Mouse (Mus musculus) E14TG2a.4 (cell line): ENCODE results near the gene Anxa5.

ENCODE experiments used
- H3K27me3 ChIP-seq: 2 replicates; pipeline ENCODE4 v1.6.1; 2014; ENCODE audit warnings: low read length, control low read depth; ENCODE audit not compliant: insufficient read depth
- H3K36me3 ChIP-seq: 2 replicates; pipeline ENCODE4 v1.6.1; 2014; ENCODE audit warnings: low read length, control low read depth; ENCODE audit not compliant: insufficient read depth
- H3K4me1 ChIP-seq: replicated peaks from 2 replicates; pipeline ENCODE4 v1.6.1; 2014; ENCODE audit warnings: low read depth, low read length, control low read depth
- H3K4me3 ChIP-seq: replicated peaks from 2 replicates; pipeline ENCODE4 v1.5.1; 2014; ENCODE audit warnings: mild to moderate bottlenecking, low read length
- H3K9me3 ChIP-seq: 2 replicates; pipeline ENCODE4 v1.6.1; 2014; ENCODE audit warnings: low read length, control low read depth
- CTCF ChIP-seq: conservative IDR thresholded peaks from 2 replicates; pipeline ENCODE4 v1.5.1; 2014; ENCODE audit warnings: low read length
- NANOG ChIP-seq: IDR thresholded peaks from 2 replicates; pipeline ENCODE4 v1.6.1; 2014; ENCODE audit warnings: borderline replicate concordance, low read length, mixed read lengths
- POU5F1 ChIP-seq: IDR thresholded peaks from 2 replicates; pipeline ENCODE4 v1.6.1; 2014; ENCODE audit warnings: low read length, borderline replicate concordance

The Anxa5 gene

GRCm38 (mm10) chr3:36409456-36409855, 66.2 kb downstream of the Anxa5 start:
- no peaks in the 10 kb centered on the region for H3K4me1 ChIP-seq
- H3K36me3 ChIP-seq, result no peaks in the 10 kb centered on the region
- no peaks in the 10 kb centered on the region for H3K27me3 ChIP-seq
- peaks cover 38% of the 10 kb centered on the region for H3K9me3 ChIP-seq
- no peak for TF ChIP-seq POU5F1
- no peak for TF ChIP-seq CTCF
- TF ChIP-seq NANOG, result no peak
- no peak overlapping the region for H3K4me3 ChIP-seq

GRCm38 (mm10) chr3:36406967-36407366, 68.7 kb downstream of the Anxa5 start:
- TF ChIP-seq NANOG, result no peak
- TF ChIP-seq POU5F1, result no peak
- TF ChIP-seq CTCF, result no peak
- Histone ChIP-seq H3K36me3 (no peaks in the 10 kb centered on the region), H3K4me1 (peaks cover 6% of the 10 kb centered on the region), H3K9me3 (peaks cover 28% of the 10 kb centered on the region; the same call in 1 of the 2 replicates), H3K27me3 (no peaks in the 10 kb centered on the region), H3K4me3 (no peak overlapping the region)

DNA sequence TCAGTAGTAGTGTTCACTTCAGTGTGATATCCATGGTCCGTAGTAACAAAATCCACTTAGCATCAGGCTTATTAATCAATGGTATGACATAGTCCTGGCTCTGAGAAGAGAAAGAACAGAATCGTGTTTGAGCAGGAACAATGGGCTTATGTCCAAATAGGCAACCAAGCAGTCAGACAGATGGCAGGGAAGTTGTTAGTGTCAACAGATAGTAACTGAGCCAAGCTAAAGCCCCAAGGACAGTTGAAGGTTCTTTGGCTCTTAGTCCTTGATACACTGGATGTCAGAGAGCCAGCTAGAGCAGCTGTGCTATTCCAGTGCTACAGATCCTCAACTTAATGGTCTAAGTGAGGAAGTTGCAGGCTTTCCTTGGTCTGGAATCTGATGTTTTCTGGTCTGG, 69.4 kb downstream of the Anxa5 start:
- peaks cover 12% of the 10 kb centered on the region for H3K4me1 ChIP-seq
- H3K36me3 ChIP-seq, result no peaks in the 10 kb centered on the region
- no peak overlapping the region for H3K4me3 ChIP-seq
- H3K9me3 ChIP-seq, result peaks cover 28% of the 10 kb centered on the region; the same call in 1 of the 2 replicates
- no peaks in the 10 kb centered on the region for H3K27me3 ChIP-seq
- no peak for TF ChIP-seq CTCF
- TF ChIP-seq POU5F1, result no peak
- no peak for TF ChIP-seq NANOG

- H3K4me3 ChIP-seq, result no peak overlapping the region
- peaks cover 13% of the 10 kb centered on the region for H3K4me1 ChIP-seq
- peaks cover 28% of the 10 kb centered on the region; the same call in 1 of the 2 replicates for H3K9me3 ChIP-seq
- no peak for TF ChIP-seq POU5F1
- peak; percentile 91 for TF ChIP-seq NANOG
- no peak for TF ChIP-seq CTCF
- no peaks in the 10 kb centered on the region for H3K27me3 ChIP-seq
- no peaks in the 10 kb centered on the region for H3K36me3 ChIP-seq
Observed at GRCm38 (mm10) chr3:36401900-36402299, 73.8 kb downstream of the Anxa5 start.

- Histone ChIP-seq H3K36me3 (no peaks in the 10 kb centered on the region), H3K4me3 (no peak overlapping the region), H3K4me1 (peaks cover 13% of the 10 kb centered on the region), H3K9me3 (peaks cover 18% of the 10 kb centered on the region; the same call in 1 of the 2 replicates), H3K27me3 (no peaks in the 10 kb centered on the region)
- TF ChIP-seq NANOG (no peak), POU5F1 (no peak), CTCF (no peak)
Observed at GRCm38 (mm10) chr3:36400657-36401056, 75.0 kb downstream of the Anxa5 start.
